ENCODE assay signal across 14 mouse cellular contexts in the genomic region with DNA sequence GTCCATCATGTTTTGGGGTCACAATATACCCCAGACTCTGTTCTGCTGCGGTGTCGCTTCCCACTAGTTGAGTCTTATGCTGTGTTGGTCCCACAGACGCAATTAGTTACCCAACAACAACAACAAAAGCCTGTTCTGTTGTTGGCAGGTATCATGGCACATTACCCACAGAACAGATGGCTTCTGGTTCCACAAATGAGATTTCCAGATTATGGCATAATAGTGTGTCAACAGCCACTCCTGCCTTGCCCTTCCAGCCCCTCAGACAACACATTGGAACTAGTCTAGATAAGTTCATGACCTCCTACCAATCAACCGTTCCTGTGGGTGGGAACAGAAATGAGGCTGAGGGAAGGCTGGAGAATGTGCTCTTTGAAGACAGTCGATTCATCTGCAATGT.
"Had no signal": no experiment of that assay in that cellular context is flagged by ENCODE, and none has a peak within 500 bp of the region (broad histone marks: within the 10 kb centered on the region; RNA-seq: fewer than 3 reads in every experiment).

No protein-coding gene starts in this region.

- H3K4me3 ChIP-seq: limb, embryonic 12.5 days; liver, embryonic 13.5 days; lung, embryonic 15.5 days; megakaryocyte, embryonic 14.5 days; midbrain, embryonic 15.5 days; neural tube, embryonic 12.5 days had no signal

- H3K27ac ChIP-seq: limb, embryonic 12.5 days; liver, embryonic 13.5 days; lung, embryonic 15.5 days; macrophage; midbrain, embryonic 15.5 days; neural tube, embryonic 12.5 days had no signal

- H3K4me1 ChIP-seq: liver, embryonic 13.5 days; lung, embryonic 15.5 days; megakaryocyte, embryonic 14.5 days; midbrain, embryonic 15.5 days had no signal

- H3K27me3 ChIP-seq: limb, embryonic 12.5 days; liver, embryonic 13.5 days; lung, embryonic 15.5 days; megakaryocyte, embryonic 14.5 days; midbrain, embryonic 15.5 days; neural tube, embryonic 12.5 days had no signal

- H3K9me3 ChIP-seq: limb, embryonic 12.5 days; liver, embryonic 13.5 days; lung, embryonic 15.5 days; megakaryocyte, embryonic 14.5 days; midbrain, embryonic 15.5 days; neural tube, embryonic 12.5 days had no signal

- H3K36me3 ChIP-seq: limb, embryonic 12.5 days; liver, embryonic 13.5 days; lung, embryonic 15.5 days; midbrain, embryonic 15.5 days; neural tube, embryonic 12.5 days had no signal

- DNase-seq: layer of hippocampus, adult 9-11 months; layer of hippocampus, postnatal 36 days; liver; liver, embryonic 13.5 days; liver, postnatal 0 days; lung, postnatal 14 days; right cerebral cortex, adult 18-20 months; right cerebral cortex, postnatal 25 days had no signal
